Mouse (Mus musculus) heart, postnatal 0 days (tissue): ENCODE results near the gene Adra2b.

Source experiments
- CTCF ChIP-seq: IDR thresholded peaks from 2 replicates; pipeline ENCODE4 v1.5.1; 2016; ENCODE audit warnings: antibody characterized with exemption, control low read depth, low read depth
- EP300 ChIP-seq: IDR thresholded peaks from 2 replicates; pipeline ENCODE4 v1.6.1; 2016; ENCODE audit warnings: antibody characterized with exemption, low read depth

- TF ChIP-seq CTCF = peak; percentile 42
- no peak for TF ChIP-seq EP300
These were observed 16.7 kb upstream of the Adra2b start for GRCm38 (mm10) chr2:127346334-127346733.
